Mouse (Mus musculus) hindbrain, embryonic 11.5 days (tissue): Measurements from ENCODE around the gene 2510002D24Rik. TPM values are rescaled to one million over a fixed set of nuclear protein-coding genes. Genes with fewer than 3 reads are reported as not detected.

Source experiments
- ATAC-seq: fragments of 200-750 bp; cut with Nextera tagmentation; 2 replicates; pipeline ENCODE4 v1.8.0; 2017; ENCODE audit warnings: mild to moderate bottlenecking, moderate TSS enrichment, moderate library complexity; ENCODE audit not compliant: low FRiP score
- DNase-seq: peaks from one replicate; pipeline ENCODE4 v3.0.0-alpha.2; 2015; ENCODE audit warnings: low spot score
- H3K27ac ChIP-seq: fragments of 300-500 bp; sonication (generic); 2 replicates; pipeline ENCODE4 v1.5.1; 2014; ENCODE audit warnings: mild to moderate bottlenecking, low read depth, low read length
- H3K27me3 ChIP-seq: fragments of 300-500 bp; sonication (generic); 2 replicates; pipeline ENCODE4 v1.6.1; 2014; ENCODE audit warnings: mild to moderate bottlenecking, low read length, moderate library complexity, mixed read lengths; ENCODE audit not compliant: control insufficient read depth, insufficient read depth
- H3K36me3 ChIP-seq: fragments of 300-500 bp; sonication (generic); 2 replicates; pipeline ENCODE4 v1.6.1; 2014; ENCODE audit warnings: mild to moderate bottlenecking, low read length, moderate library complexity, mixed read lengths; ENCODE audit not compliant: control insufficient read depth, insufficient read depth
- H3K4me1 ChIP-seq: fragments of 300-500 bp; sonication (generic); replicated peaks from 2 replicates; pipeline ENCODE4 v1.6.1; 2014; ENCODE audit warnings: low read length, mixed read lengths; ENCODE audit not compliant: control insufficient read depth, insufficient read depth
- H3K4me2 ChIP-seq: fragments of 300-500 bp; sonication (generic); replicated peaks from 2 replicates; pipeline ENCODE4 v1.6.1; 2014; ENCODE audit warnings: mild to moderate bottlenecking, low read depth, low read length
- H3K4me3 ChIP-seq: fragments of 300-500 bp; sonication (generic); 2 replicates; pipeline ENCODE4 v1.5.1; 2014; ENCODE audit warnings: low read depth, low read length
- H3K9ac ChIP-seq: fragments of 300-500 bp; sonication (generic); 2 replicates; pipeline ENCODE4 v1.6.1; 2014; ENCODE audit warnings: low read depth, low read length
- H3K9me3 ChIP-seq: fragments of 300-500 bp; sonication (generic); 2 replicates; pipeline ENCODE4 v1.6.1; 2016; ENCODE audit warnings: low read length; ENCODE audit not compliant: control insufficient read depth
- WGBS: fragments of 180-500 bp; shearing (Covaris S2); extraction: QIAGEN DNeasy Blood & Tissue Kit; methylation state at CpG from one replicate; pipeline ENCODE4 v1.1.7; 2014; 5-methylcytosine and 5-hydroxymethylcytosine counted together
- polyA plus RNA-seq: library from polyadenylated mRNA; unstranded; fragments of >200 nt; fragmentation: Nextera tagmentation; extraction: Ambion mirVana; gene quantifications from 2 replicates; pipeline ENCODE4 v1.2.1, GENCODE M21; 2014

The 2510002D24Rik gene
- polyA plus RNA-seq, result 19.8 and 25.6 TPM in 2 replicates

GRCm38 (mm10) chr16:18836468-18837208 is at the start of gene 2510002D24Rik, which contains the start of gene Gm28539:
Gene 2510002D24Rik (plus strand): TSS chr16:18836578.
Gene Gm28539 (plus strand): TSS chr16:18836584.
- Histone ChIP-seq H3K27me3 (no peaks in the 10 kb centered on the region), H3K4me2 (peak within 1 kb of the TSS; percentile 74), H3K4me1 (no peaks in the 10 kb centered on the region), H3K4me3 (peak within 1 kb of the TSS; percentile 86), H3K9me3 (no peaks in the 10 kb centered on the region), H3K36me3 (no peaks in the 10 kb centered on the region), H3K9ac (peak within 1 kb of the TSS; percentile 83), H3K27ac (0 out of 2 replicates have a peak within 1 kb of the TSS, but pooled peaks have one; percentile 9)
- DNase-seq (peak; percentile 88), ATAC-seq (peak; percentile 97)
- 1% methylated on average over 46 of the region's 46 CpGs for WGBS

DNA sequence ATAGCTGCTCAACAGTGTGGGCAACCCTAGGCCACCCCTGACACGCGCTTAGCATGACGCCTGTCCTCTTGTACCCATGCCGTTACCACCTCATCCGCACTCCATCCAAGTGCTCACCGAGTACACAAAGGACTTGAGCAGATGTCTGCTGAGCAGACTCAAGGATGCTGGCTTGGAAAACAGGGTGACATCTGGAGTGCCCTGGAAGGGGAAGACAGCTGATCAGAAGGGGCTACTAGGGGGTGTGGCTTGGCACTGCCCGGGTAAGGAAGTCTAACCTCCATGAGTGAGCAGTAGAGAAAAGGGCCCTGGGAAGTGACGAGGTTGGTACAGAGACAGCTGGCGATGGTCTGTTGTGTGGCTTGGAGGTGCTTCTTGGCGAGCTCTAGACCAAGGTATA is 49.7 kb upstream of the 2510002D24Rik start:
- Histone ChIP-seq H3K27ac (no peak overlapping the region), H3K4me2 (no peak overlapping the region), H3K27me3 (no peaks in the 10 kb centered on the region), H3K9ac (no peak overlapping the region), H3K4me3 (no peak overlapping the region), H3K4me1 (no peaks in the 10 kb centered on the region), H3K9me3 (no peaks in the 10 kb centered on the region), H3K36me3 (0 out of 2 replicates have a peak, but pooled peaks cover 6% of the 10 kb centered on the region)
- 93% methylated on average over 10 of the region's 10 CpGs for WGBS
- ATAC-seq, result no peak
- no peak for DNase-seq

DNA sequence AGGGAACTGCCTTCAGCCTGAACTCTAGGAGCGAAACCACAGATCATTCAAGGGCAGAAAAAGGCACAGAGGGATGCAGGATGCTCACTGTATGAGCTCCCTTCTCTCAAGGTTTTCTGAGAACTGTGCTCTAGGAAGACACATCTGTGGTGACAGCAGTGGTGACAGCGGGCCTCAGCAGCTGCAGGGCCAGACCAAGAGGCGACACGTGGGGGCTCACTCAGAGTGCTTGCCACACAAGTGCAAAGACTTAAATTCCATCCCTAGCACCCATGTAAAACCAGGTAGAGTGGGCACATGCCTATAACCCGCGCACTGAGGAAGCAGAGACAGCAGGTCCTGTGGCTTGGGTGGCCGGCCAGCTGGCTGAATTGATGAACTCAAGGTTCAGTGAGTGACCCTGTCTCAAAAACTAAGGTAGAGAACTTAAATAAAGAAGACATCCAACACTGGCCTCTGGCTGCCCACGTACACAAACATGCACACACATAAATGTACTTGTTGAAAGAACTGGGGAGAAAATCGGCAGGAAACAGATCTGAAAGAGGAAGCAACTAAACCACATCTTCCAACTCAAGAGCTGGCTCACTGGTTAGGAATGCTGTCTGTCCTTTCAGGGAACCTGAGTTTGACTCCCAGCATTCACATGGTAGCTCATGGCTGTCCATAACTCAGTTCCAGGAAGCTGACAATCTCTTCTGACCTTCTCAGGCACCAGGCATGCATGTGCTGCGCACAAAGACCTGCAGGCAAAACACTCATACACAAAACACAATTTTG is 47.6 kb upstream of the 2510002D24Rik start:
- 92% methylated on average over 10 of the region's 10 CpGs for WGBS
- no peak for DNase-seq
- H3K36me3 ChIP-seq, result 0 out of 2 replicates have a peak, but pooled peaks cover 6% of the 10 kb centered on the region

GRCm38 (mm10) chr16:18795223-18795899 is 41.0 kb upstream of the 2510002D24Rik start:
- no peaks in the 10 kb centered on the region for H3K27me3 ChIP-seq
- H3K4me2 ChIP-seq, result no peak overlapping the region
- H3K36me3 ChIP-seq, result peaks cover 6% of the 10 kb centered on the region; the same call in 1 of the 2 replicates
- H3K9ac ChIP-seq, result no peak overlapping the region
- no peak for ATAC-seq
- H3K4me3 ChIP-seq, result no peak overlapping the region
- H3K9me3 ChIP-seq, result no peaks in the 10 kb centered on the region
- no peak for DNase-seq
- no peak overlapping the region for H3K27ac ChIP-seq
- no peaks in the 10 kb centered on the region for H3K4me1 ChIP-seq
- 91% methylated on average over 11 of the region's 11 CpGs for whole genome bisulfite sequencing

More for the DNA sequence above, 47.6 kb upstream of the 2510002D24Rik start:
- no peaks in the 10 kb centered on the region for H3K27me3 ChIP-seq
- H3K27ac ChIP-seq, result no peak overlapping the region
- no peak overlapping the region for H3K9ac ChIP-seq
- no peak for ATAC-seq
- H3K4me2 ChIP-seq, result no peak overlapping the region
- H3K4me1 ChIP-seq, result no peaks in the 10 kb centered on the region
- H3K9me3 ChIP-seq, result no peaks in the 10 kb centered on the region
- H3K4me3 ChIP-seq, result no peak overlapping the region

GRCm38 (mm10) chr16:18796645-18797044 is 39.7 kb upstream of the 2510002D24Rik start:
- DNase-seq (no peak), ATAC-seq (no peak)
- Histone ChIP-seq H3K9ac (no peak overlapping the region), H3K27ac (no peak overlapping the region), H3K9me3 (no peaks in the 10 kb centered on the region), H3K4me1 (no peaks in the 10 kb centered on the region), H3K36me3 (peaks cover 6% of the 10 kb centered on the region; the same call in 1 of the 2 replicates), H3K4me2 (no peak overlapping the region), H3K4me3 (no peak overlapping the region), H3K27me3 (no peaks in the 10 kb centered on the region)
- WGBS, result 89% methylated on average over 7 of the region's 7 CpGs

GRCm38 (mm10) chr16:18798151-18798550 is 38.2 kb upstream of the 2510002D24Rik start:
- no peak for DNase-seq
- Histone ChIP-seq H3K36me3 (peaks cover 6% of the 10 kb centered on the region; the same call in 1 of the 2 replicates), H3K27me3 (no peaks in the 10 kb centered on the region), H3K4me1 (no peaks in the 10 kb centered on the region), H3K9me3 (no peaks in the 10 kb centered on the region), H3K27ac (no peak overlapping the region), H3K4me3 (no peak overlapping the region), H3K9ac (no peak overlapping the region), H3K4me2 (no peak overlapping the region)
- WGBS, result 85% methylated on average over 5 of the region's 5 CpGs
- no peak for ATAC-seq

GRCm38 (mm10) chr16:18798841-18799240 is 37.5 kb upstream of the 2510002D24Rik start:
- peaks cover 6% of the 10 kb centered on the region; the same call in 1 of the 2 replicates for H3K36me3 ChIP-seq
- DNase-seq (peak; percentile 55), ATAC-seq (peak; percentile 54; the same call in 1 of the 2 replicates)
- no peaks in the 10 kb centered on the region for H3K9me3 ChIP-seq
- H3K4me2 ChIP-seq, result no peak overlapping the region
- H3K27me3 ChIP-seq, result no peaks in the 10 kb centered on the region
- H3K4me1 ChIP-seq, result no peaks in the 10 kb centered on the region
- 75% methylated on average over 2 of the region's 2 CpGs for WGBS
- no peak overlapping the region for H3K27ac ChIP-seq
- H3K9ac ChIP-seq, result no peak overlapping the region
- H3K4me3 ChIP-seq, result no peak overlapping the region

- Histone ChIP-seq H3K4me2 (no peak overlapping the region), H3K4me1 (no peaks in the 10 kb centered on the region), H3K9ac (no peak overlapping the region), H3K36me3 (no peaks in the 10 kb centered on the region), H3K4me3 (no peak overlapping the region), H3K27me3 (no peaks in the 10 kb centered on the region), H3K27ac (no peak overlapping the region), H3K9me3 (no peaks in the 10 kb centered on the region)
- WGBS, result 97% methylated on average over 2 of the region's 2 CpGs
- no peak for ATAC-seq
- no peak for DNase-seq
Observed at GRCm38 (mm10) chr16:18805746-18806145, 30.6 kb upstream of the 2510002D24Rik start.
